Comparison of ENCODE assay signal across 9 mouse cellular contexts in the genomic region with DNA sequence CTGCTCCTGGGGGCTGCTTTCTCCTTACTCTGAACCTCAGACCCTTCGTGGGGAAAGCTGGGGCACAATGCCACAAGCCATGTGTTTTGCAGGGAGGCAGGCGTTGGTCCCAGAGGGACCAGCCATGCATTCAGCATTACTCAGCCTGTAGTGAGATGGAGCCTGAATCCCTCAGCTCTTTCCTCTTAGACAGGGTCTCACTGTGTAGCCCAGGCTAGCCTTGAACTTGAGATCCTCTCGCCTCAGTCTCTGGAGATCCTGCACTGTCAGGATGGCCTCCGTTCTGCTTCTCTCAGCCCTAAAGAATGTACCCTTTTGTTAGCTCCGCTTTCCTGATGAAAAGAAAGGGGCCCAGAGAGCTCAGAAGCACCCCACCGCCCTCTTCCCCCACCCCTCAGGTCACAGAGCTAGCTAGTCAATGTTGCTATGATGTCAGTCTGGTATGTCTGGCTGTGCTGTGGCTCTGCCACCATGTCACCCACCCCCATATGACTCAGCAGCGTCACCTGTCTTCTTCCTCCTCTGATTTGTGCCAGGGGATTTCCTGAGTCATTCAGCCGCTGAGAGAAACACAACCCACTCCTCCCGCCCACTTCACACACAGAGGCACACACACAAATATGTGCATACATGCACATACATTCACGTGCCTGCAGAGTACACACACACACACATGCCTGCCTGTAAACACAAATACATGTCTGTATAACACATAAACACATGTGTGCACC. TPM values are rescaled to one million over a fixed set of nuclear protein-coding genes. Genes with fewer than 3 reads are reported as not detected.
DNase-seq lines count a peak whose midpoint lies in the region; ATAC-seq and TF ChIP-seq lines count a peak whose summit lies in the region.
"Had no signal": no experiment of that assay in that cellular context is flagged by ENCODE, and none has a peak within 500 bp of the region (broad histone marks: within the 10 kb centered on the region; RNA-seq: fewer than 3 reads in every experiment).

No protein-coding gene starts in this region.

- 26% methylated on average over 10 of the region's 10 CpGs for WGBS in thymus, adult 2 months
- WGBS in kidney, embryonic 15.5 days, result 57% methylated on average over 10 of the region's 10 CpGs

- no peak overlapping the region for H3K4me2 ChIP-seq in kidney, embryonic 15.5 days

- intact Hi-C loops in left cerebral cortex, postnatal 36 days (cut with DNase I), result loop anchor here (5.0 kb wide), 1 partner anchor 37 kb away; no protein-coding TSS in a partner anchor

- H3K4me1 ChIP-seq in thymus, adult 2 months (replicated peaks; ENCODE audit: control insufficient read depth, insufficient read depth, low read length), result peaks cover 14% of the 10 kb centered on the region
- peaks cover 68% of the 10 kb centered on the region for H3K4me1 ChIP-seq in kidney, embryonic 15.5 days

- no peaks in the 10 kb centered on the region for H3K9me3 ChIP-seq in kidney, embryonic 15.5 days (replicated peaks)

- no peak overlapping the region for H3K27ac ChIP-seq in thymus, adult 2 months (ENCODE audit: control insufficient read depth, insufficient read depth, low read length)
- H3K27ac ChIP-seq in kidney, embryonic 15.5 days, result no peak overlapping the region

- H3K4me3 ChIP-seq in thymus, adult 2 months (ENCODE audit: control insufficient read depth, insufficient read depth, low read length), result no peak overlapping the region
- H3K4me3 ChIP-seq in kidney, embryonic 15.5 days (replicated peaks), result no peak overlapping the region

- no peak overlapping the region for H3K9ac ChIP-seq in kidney, embryonic 15.5 days

- peaks cover 20% of the 10 kb centered on the region for H3K27me3 ChIP-seq in thymus, adult 2 months (ENCODE audit: control insufficient read depth, insufficient read depth, low read length)
- H3K27me3 ChIP-seq in kidney, embryonic 15.5 days, result peaks cover 34% of the 10 kb centered on the region

- DNase-seq in adrenal gland, postnatal 25 days, result peak; percentile 45
- no peak for DNase-seq in adrenal gland, postnatal 10 days
- peak; percentile 36 for DNase-seq in thymus, adult 2 months
- DNase-seq in thymus, adult 18-20 months, result no peak
- DNase-seq in left cerebral cortex, postnatal 36 days (ENCODE audit: low spot score in 2 of 2), result peak; percentile 77 to 80
- peak; percentile 44 for DNase-seq in thymus, postnatal 0 days (ENCODE audit: low spot score)
- no peak for DNase-seq in ovary, postnatal 36 days (ENCODE audit: low spot score)

- TF ChIP-seq CTCF in thymus, adult 2 months (IDR thresholded peaks at IDR 0.05; ENCODE audit: borderline replicate concordance, control insufficient read depth, extremely low read depth, insufficient read depth, low read length, poor library complexity), result no peak

- ATAC-seq in kidney, embryonic 15.5 days (replicated peaks; ENCODE audit: low FRiP score), result no peak

- no peak for TF ChIP-seq POLR2A in thymus, adult 2 months (IDR thresholded peaks at IDR 0.05; ENCODE audit: control insufficient read depth, extremely low read depth, insufficient read depth, low read length, poor library complexity)

- no peaks in the 10 kb centered on the region for H3K36me3 ChIP-seq in thymus, adult 2 months (ENCODE audit: control insufficient read depth, insufficient read depth, low read length)
- no peaks in the 10 kb centered on the region for H3K36me3 ChIP-seq in kidney, embryonic 15.5 days

RNA-seq across cellular contexts. Expression of a gene that starts 2.7 kb away (rescaled TPM):
- 40.1 and 48.8 TPM in 2 replicates for total RNA-seq in adrenal gland, postnatal 25 days (2021)
- 10 to 100 TPM; 27.2 to 42.9 TPM for total RNA-seq in adrenal gland, postnatal 10 days (2021)
- 202 and 226 TPM in 2 replicates for polyA plus RNA-seq in thymus, adult 2 months (2012; rRNA removed)
- total RNA-seq in left cerebral cortex, postnatal 36 days (2021), result 10 to 100 TPM; 64.1 to 87.6 TPM
- 26.3 and 35.9 TPM in 2 replicates for polyA plus RNA-seq in thymus, postnatal 0 days (2015; fragmentation: Nextera tagmentation; extraction: Ambion mirVana)
- 8.3 and 10.0 TPM in 2 replicates for polyA plus RNA-seq in kidney, embryonic 15.5 days (2015; fragmentation: Nextera tagmentation; extraction: Ambion mirVana)

RNA-seq across cellular contexts. Expression of a gene that starts 48.3 kb away (rescaled TPM):
- 1.6 TPM in 1 of 2 replicates, not detected in the other for total RNA-seq in adrenal gland, postnatal 25 days (2021)
- 1 to 10 TPM in 1 of 2 experiments, under 1 TPM in 1; 0.90 to 1.4 TPM for total RNA-seq in adrenal gland, postnatal 10 days (2021)
- 0.39 TPM in 1 of 2 replicates, not detected in the other for polyA plus RNA-seq in thymus, adult 2 months (2012; rRNA removed)
- under 1 TPM; 0.27 to 0.45 TPM for total RNA-seq in left cerebral cortex, postnatal 36 days (2021)
- 0.21 and 0.34 TPM in 2 replicates for polyA plus RNA-seq in thymus, postnatal 0 days (2015; fragmentation: Nextera tagmentation; extraction: Ambion mirVana)
- polyA plus RNA-seq in kidney, embryonic 15.5 days (2015; fragmentation: Nextera tagmentation; extraction: Ambion mirVana), result 0.13 TPM in 1 of 2 replicates, not detected in the other
- total RNA-seq: neutrophil, adult 5-6 weeks had no signal

Comparison
In these comparisons a context has a peak if more than half of its experiments do, and no peak if none do; other contexts are left out.
1. DNase-seq: peak in adrenal gland, postnatal 25 days (single experiment), thymus, adult 2 months (single experiment), left cerebral cortex, postnatal 36 days (2 of 2) and thymus, postnatal 0 days (single experiment); none in adrenal gland, postnatal 10 days (single experiment), thymus, adult 18-20 months (0 of 2) and ovary, postnatal 36 days (single experiment).